In genomic region chr10:100508170-100508569, GRCm38 (mm10) we compare ENCODE assay signal across 14 mouse cellular contexts.
"Had no signal": no experiment of that assay in that cellular context is flagged by ENCODE, and none has a peak within 500 bp of the region (broad histone marks: within the 10 kb centered on the region; RNA-seq: fewer than 3 reads in every experiment).

No protein-coding gene starts in this region.

- H3K4me1 ChIP-seq: limb, embryonic 12.5 days; lung, embryonic 15.5 days; midbrain, embryonic 10.5 days; neural tube, embryonic 12.5 days had no signal

- H3K4me2 ChIP-seq: limb, embryonic 12.5 days; lung, embryonic 15.5 days; neural tube, embryonic 12.5 days had no signal

- DNase-seq: kidney, adult 11 months; kidney, adult 9 months; kidney, postnatal 36 days; lung, postnatal 14 days; midbrain, embryonic 14.5 days; retina, postnatal 1 day; right cerebral cortex, postnatal 14 days; thymus, postnatal 14 days had no signal

- H3K4me3 ChIP-seq: layer of hippocampus, adult 2 months; limb, embryonic 12.5 days; lung, embryonic 15.5 days; midbrain, embryonic 10.5 days; neural tube, embryonic 12.5 days had no signal

- H3K9ac ChIP-seq: limb, embryonic 12.5 days; lung, embryonic 15.5 days; neural tube, embryonic 12.5 days had no signal

- H3K27me3 ChIP-seq: limb, embryonic 12.5 days; lung, embryonic 15.5 days; neural tube, embryonic 12.5 days had no signal

- H3K9me3 ChIP-seq: limb, embryonic 12.5 days; lung, embryonic 15.5 days; midbrain, embryonic 10.5 days; neural tube, embryonic 12.5 days had no signal

- H3K27ac ChIP-seq: kidney, postnatal 0 days; layer of hippocampus, adult 2 months; limb, embryonic 12.5 days; lung, embryonic 15.5 days; midbrain, embryonic 10.5 days; neural tube, embryonic 12.5 days had no signal
